18 mouse cellular contexts compared by ENCODE assay signal in the genomic region with DNA sequence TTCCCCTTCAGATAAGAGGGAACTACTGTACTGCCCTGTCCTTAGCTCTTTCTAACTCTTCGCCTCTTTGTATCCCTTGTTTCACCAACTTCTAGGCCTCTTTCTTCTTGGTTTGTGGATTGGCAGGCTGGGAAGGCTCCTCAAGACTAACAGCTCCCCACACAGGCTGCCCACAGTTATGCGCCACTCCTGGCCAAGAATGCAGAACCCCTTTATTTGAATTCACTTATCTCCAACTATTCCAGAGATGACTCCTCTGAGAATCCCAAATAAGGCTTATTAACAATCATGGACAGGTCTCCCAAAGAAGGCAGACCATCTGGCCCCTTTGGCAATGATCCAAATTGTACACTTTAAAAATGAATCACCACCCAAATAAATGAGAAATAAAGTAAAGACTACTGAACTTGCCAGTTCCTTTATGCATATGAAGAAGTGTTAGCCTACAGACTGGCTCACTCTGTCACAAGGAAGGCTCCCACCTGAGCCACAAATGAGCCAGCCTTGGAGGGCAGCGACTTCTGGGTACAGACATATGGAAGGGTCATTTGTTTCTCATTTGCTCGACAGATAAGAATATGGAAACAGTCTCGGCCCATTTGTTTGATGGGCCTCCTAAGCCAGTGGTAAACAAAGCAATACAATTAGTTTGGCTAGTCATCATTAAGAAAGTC.
DNase-seq lines count a peak whose midpoint lies in the region; ATAC-seq lines count a peak whose summit lies in the region.
"Had no signal": no experiment of that assay in that cellular context is flagged by ENCODE, and none has a peak within 500 bp of the region (broad histone marks: within the 10 kb centered on the region; RNA-seq: fewer than 3 reads in every experiment).

No protein-coding gene starts in this region.

- no peak overlapping the region for H3K27ac ChIP-seq in hindbrain, embryonic 13.5 days
- H3K27ac ChIP-seq in hindbrain, embryonic 10.5 days, result no peak overlapping the region
- H3K27ac ChIP-seq in midbrain, embryonic 11.5 days (ENCODE audit: low read depth, low read length), result no peak overlapping the region
- no peak overlapping the region for H3K27ac ChIP-seq in midbrain, embryonic 13.5 days
- no peak overlapping the region for H3K27ac ChIP-seq in hindbrain, embryonic 16.5 days (ENCODE audit: low read depth, low read length)
- H3K27ac ChIP-seq: embryonic facial prominence, embryonic 12.5 days; forebrain, embryonic 13.5 days; kidney, embryonic 15.5 days; midbrain, embryonic 12.5 days had no signal

- peak; percentile 71; the same call in 1 of the 2 replicates for ATAC-seq in hindbrain, embryonic 13.5 days (ENCODE audit: low FRiP score)
- ATAC-seq in midbrain, embryonic 11.5 days (ENCODE audit: low FRiP score), result no peak
- ATAC-seq in midbrain, embryonic 13.5 days, result no peak
- peak; percentile 48; the same call in 1 of the 2 replicates for ATAC-seq in hindbrain, embryonic 16.5 days
- ATAC-seq: forebrain, embryonic 13.5 days; intestine, embryonic 16.5 days; liver, postnatal 0 days had no signal

- peak; percentile 22 for DNase-seq in cerebellum, adult 9-10 months
- no peak for DNase-seq in cerebellum, postnatal 4 days (ENCODE audit: low spot score in 2 of 2)
- no peak for DNase-seq in hindbrain, embryonic 10.5 days (ENCODE audit: low spot score)
- DNase-seq in midbrain, embryonic 11.5 days (ENCODE audit: low spot score, missing footprints), result peak; percentile 17
- DNase-seq in urinary bladder, adult 2 months (ENCODE audit: low spot score), result no peak
- DNase-seq: adrenal gland, adult 2 months; gastrocnemius, postnatal 36 days; liver, postnatal 0 days; lung, postnatal 10 days; thymus, postnatal 14 days had no signal

- no peaks in the 10 kb centered on the region for H3K36me3 ChIP-seq in hindbrain, embryonic 13.5 days
- no peaks in the 10 kb centered on the region for H3K36me3 ChIP-seq in hindbrain, embryonic 10.5 days
- no peaks in the 10 kb centered on the region for H3K36me3 ChIP-seq in midbrain, embryonic 11.5 days (ENCODE audit: control insufficient read depth, insufficient read depth, low read length)
- no peaks in the 10 kb centered on the region for H3K36me3 ChIP-seq in midbrain, embryonic 13.5 days
- H3K36me3 ChIP-seq in hindbrain, embryonic 16.5 days (ENCODE audit: control insufficient read depth, insufficient read depth, low read length), result no peaks in the 10 kb centered on the region
- H3K36me3 ChIP-seq: embryonic facial prominence, embryonic 12.5 days; kidney, embryonic 15.5 days; midbrain, embryonic 12.5 days had no signal

- H3K9me3 ChIP-seq in hindbrain, embryonic 13.5 days, result no peaks in the 10 kb centered on the region
- no peaks in the 10 kb centered on the region for H3K9me3 ChIP-seq in hindbrain, embryonic 10.5 days
- H3K9me3 ChIP-seq in midbrain, embryonic 11.5 days (ENCODE audit: control insufficient read depth, low read length), result no peaks in the 10 kb centered on the region
- no peaks in the 10 kb centered on the region for H3K9me3 ChIP-seq in midbrain, embryonic 13.5 days
- no peaks in the 10 kb centered on the region for H3K9me3 ChIP-seq in hindbrain, embryonic 16.5 days (ENCODE audit: control insufficient read depth, low read length)
- H3K9me3 ChIP-seq: embryonic facial prominence, embryonic 12.5 days; forebrain, embryonic 13.5 days; kidney, embryonic 15.5 days; midbrain, embryonic 12.5 days had no signal

- peaks cover 6% of the 10 kb centered on the region for H3K4me1 ChIP-seq in hindbrain, embryonic 13.5 days (replicated peaks)
- H3K4me1 ChIP-seq in hindbrain, embryonic 10.5 days (replicated peaks), result no peaks in the 10 kb centered on the region
- H3K4me1 ChIP-seq in midbrain, embryonic 11.5 days (ENCODE audit: control insufficient read depth, insufficient read depth, low read length), result no peaks in the 10 kb centered on the region
- 0 out of 2 replicates have a peak, but pooled peaks cover 3% of the 10 kb centered on the region for H3K4me1 ChIP-seq in midbrain, embryonic 13.5 days (replicated peaks)
- H3K4me1 ChIP-seq in hindbrain, embryonic 16.5 days (ENCODE audit: control insufficient read depth, insufficient read depth, low read depth, low read length), result no peaks in the 10 kb centered on the region; the same call in 1 of the 2 replicates
- H3K4me1 ChIP-seq: embryonic facial prominence, embryonic 12.5 days; kidney, embryonic 15.5 days; midbrain, embryonic 12.5 days had no signal

- H3K9ac ChIP-seq in hindbrain, embryonic 13.5 days, result no peak overlapping the region
- no peak overlapping the region for H3K9ac ChIP-seq in midbrain, embryonic 11.5 days (ENCODE audit: low read length)
- H3K9ac ChIP-seq in midbrain, embryonic 13.5 days (replicated peaks), result no peak overlapping the region
- H3K9ac ChIP-seq in hindbrain, embryonic 16.5 days (ENCODE audit: low read depth, low read length), result no peak overlapping the region
- H3K9ac ChIP-seq: embryonic facial prominence, embryonic 12.5 days; forebrain, embryonic 13.5 days; kidney, embryonic 15.5 days; liver, postnatal 0 days; midbrain, embryonic 12.5 days had no signal

- H3K4me3 ChIP-seq in hindbrain, embryonic 13.5 days, result no peak overlapping the region
- H3K4me3 ChIP-seq in hindbrain, embryonic 10.5 days, result no peak overlapping the region
- no peak overlapping the region for H3K4me3 ChIP-seq in midbrain, embryonic 11.5 days (ENCODE audit: low read depth, low read length)
- H3K4me3 ChIP-seq in midbrain, embryonic 13.5 days (replicated peaks), result no peak overlapping the region
- H3K4me3 ChIP-seq in hindbrain, embryonic 16.5 days (ENCODE audit: low read length), result no peak overlapping the region
- H3K4me3 ChIP-seq: embryonic facial prominence, embryonic 12.5 days; forebrain, embryonic 13.5 days; kidney, embryonic 15.5 days; midbrain, embryonic 12.5 days had no signal

- H3K27me3 ChIP-seq in hindbrain, embryonic 13.5 days, result no peaks in the 10 kb centered on the region
- no peaks in the 10 kb centered on the region for H3K27me3 ChIP-seq in hindbrain, embryonic 10.5 days (ENCODE audit: insufficient read depth, poor library complexity, severe bottlenecking)
- no peaks in the 10 kb centered on the region for H3K27me3 ChIP-seq in midbrain, embryonic 11.5 days (ENCODE audit: control insufficient read depth, insufficient read depth, low read length)
- H3K27me3 ChIP-seq in midbrain, embryonic 13.5 days, result no peaks in the 10 kb centered on the region
- H3K27me3 ChIP-seq in hindbrain, embryonic 16.5 days (replicated peaks; ENCODE audit: control insufficient read depth, insufficient read depth, low read length), result no peaks in the 10 kb centered on the region
- H3K27me3 ChIP-seq: embryonic facial prominence, embryonic 12.5 days; forebrain, embryonic 13.5 days; kidney, embryonic 15.5 days; midbrain, embryonic 12.5 days had no signal

- WGBS in hindbrain, embryonic 13.5 days, result 63% methylated on average over 5 of the region's 5 CpGs
- 80% methylated on average over 5 of the region's 5 CpGs for whole genome bisulfite sequencing in hindbrain, embryonic 10.5 days
- 81% methylated on average over 5 of the region's 5 CpGs for WGBS in midbrain, embryonic 11.5 days
- 86% methylated on average over 5 of the region's 5 CpGs for WGBS in midbrain, embryonic 13.5 days
- WGBS in hindbrain, embryonic 16.5 days, result 67% methylated on average over 5 of the region's 5 CpGs

- no peak overlapping the region for H3K4me2 ChIP-seq in hindbrain, embryonic 13.5 days
- H3K4me2 ChIP-seq in midbrain, embryonic 11.5 days, result no peak overlapping the region
- H3K4me2 ChIP-seq in midbrain, embryonic 13.5 days (replicated peaks), result no peak overlapping the region
- no peak overlapping the region for H3K4me2 ChIP-seq in hindbrain, embryonic 16.5 days (ENCODE audit: low read length)
- H3K4me2 ChIP-seq: embryonic facial prominence, embryonic 12.5 days; forebrain, embryonic 13.5 days; kidney, embryonic 15.5 days; midbrain, embryonic 12.5 days had no signal

Comparison
In these comparisons a context has a peak if more than half of its experiments do, and no peak if none do; other contexts are left out.
1. DNase-seq: peak in cerebellum, adult 9-10 months (single experiment) and midbrain, embryonic 11.5 days (single experiment); none in cerebellum, postnatal 4 days (0 of 2), hindbrain, embryonic 10.5 days (single experiment) and urinary bladder, adult 2 months (single experiment).
2. ATAC-seq: peak in hindbrain, embryonic 13.5 days (single experiment) and hindbrain, embryonic 16.5 days (single experiment); none in midbrain, embryonic 11.5 days (single experiment) and midbrain, embryonic 13.5 days (single experiment).